Mouse (Mus musculus): Measurements from ENCODE around the gene Ube2l6. TPM values are rescaled to one million over a fixed set of nuclear protein-coding genes. Genes with fewer than 3 reads are reported as not detected.

Gene Ube2l6
- polyA plus RNA-seq, 1 experiment from 2014 or later = 36.6 TPM

- WGBS = 82% methylated on average over 1 of the region's 1 CpGs
- Histone ChIP-seq H3K36me3 (ENCODE audit: control insufficient read depth, insufficient read depth, low read length) (no peaks in the 10 kb centered on the region), H3K27ac (ENCODE audit: low read depth, low read length) (no peak overlapping the region), H3K4me3 (ENCODE audit: low read depth, low read length) (no peak overlapping the region), H3K9ac (ENCODE audit: low read length) (no peak overlapping the region), H3K4me1 (replicated peaks; ENCODE audit: control insufficient read depth, insufficient read depth, low read length) (peaks cover 3% of the 10 kb centered on the region; the same call in 1 of the 2 replicates), H3K27me3 (ENCODE audit: control insufficient read depth, insufficient read depth, low read length) (no peaks in the 10 kb centered on the region), H3K9me3 (ENCODE audit: control insufficient read depth, low read length) (no peaks in the 10 kb centered on the region), H3K4me2 (ENCODE audit: low read depth, low read length, severe bottlenecking) (no peak overlapping the region)
- DNase-seq (ENCODE audit: low spot score) (no peak), ATAC-seq (replicated peaks; ENCODE audit: low FRiP score) (no peak)
Measured at GRCm38 (mm10) chr2:84845226-84845625, 46.6 kb downstream of the Ube2l6 start.

GRCm38 (mm10) chr2:84850407-84851129, 51.9 kb downstream of the Ube2l6 start:
- H3K4me1 ChIP-seq (replicated peaks; ENCODE audit: control insufficient read depth, insufficient read depth, low read length) = peaks cover 4% of the 10 kb centered on the region

GRCm38 (mm10) chr2:84851130-84852040, 52.8 kb downstream of the Ube2l6 start:
- 30% methylated on average over 23 of the region's 23 CpGs for WGBS
- Histone ChIP-seq H3K4me3 (ENCODE audit: low read depth, low read length) (no peak overlapping the region), H3K27ac (ENCODE audit: low read depth, low read length) (no peak overlapping the region), H3K9ac (ENCODE audit: low read length) (no peak overlapping the region), H3K27me3 (ENCODE audit: control insufficient read depth, insufficient read depth, low read length) (no peaks in the 10 kb centered on the region), H3K4me2 (ENCODE audit: low read depth, low read length, severe bottlenecking) (no peak overlapping the region), H3K4me1 (replicated peaks; ENCODE audit: control insufficient read depth, insufficient read depth, low read length) (peaks cover 4% of the 10 kb centered on the region), H3K9me3 (ENCODE audit: control insufficient read depth, low read length) (no peaks in the 10 kb centered on the region), H3K36me3 (ENCODE audit: control insufficient read depth, insufficient read depth, low read length) (no peaks in the 10 kb centered on the region; the same call in 1 of the 2 replicates)
- DNase-seq (ENCODE audit: low spot score) = no peak
- ATAC-seq (replicated peaks; ENCODE audit: low FRiP score) = peak; percentile 56; the same call in 1 of the 2 replicates

More at GRCm38 (mm10) chr2:84850407-84851129, 51.9 kb downstream of the Ube2l6 start:
- H3K27me3 ChIP-seq (ENCODE audit: control insufficient read depth, insufficient read depth, low read length) = no peaks in the 10 kb centered on the region
- H3K9me3 ChIP-seq (ENCODE audit: control insufficient read depth, low read length) = no peaks in the 10 kb centered on the region
- WGBS = 63% methylated on average over 7 of the region's 7 CpGs
- H3K9ac ChIP-seq (ENCODE audit: low read length) = no peak overlapping the region
- no peak overlapping the region for H3K4me2 ChIP-seq (ENCODE audit: low read depth, low read length, severe bottlenecking)
- DNase-seq (ENCODE audit: low spot score) = no peak
- no peaks in the 10 kb centered on the region; the same call in 1 of the 2 replicates for H3K36me3 ChIP-seq (ENCODE audit: control insufficient read depth, insufficient read depth, low read length)
- no peak overlapping the region for H3K27ac ChIP-seq (ENCODE audit: low read depth, low read length)
- ATAC-seq (replicated peaks; ENCODE audit: low FRiP score) = no peak
- H3K4me3 ChIP-seq (ENCODE audit: low read depth, low read length) = no peak overlapping the region

- peak; percentile 64 for DNase-seq (ENCODE audit: low spot score)
Measured at GRCm38 (mm10) chr2:84855732-84856131, 57.1 kb downstream of the Ube2l6 start.

GRCm38 (mm10) chr2:84858551-84858950, 59.9 kb downstream of the Ube2l6 start:
- Histone ChIP-seq H3K36me3 (ENCODE audit: control insufficient read depth, insufficient read depth, low read length) (no peaks in the 10 kb centered on the region; the same call in 1 of the 2 replicates), H3K9ac (ENCODE audit: low read length) (no peak overlapping the region)
- ATAC-seq (replicated peaks; ENCODE audit: low FRiP score) = no peak

More at GRCm38 (mm10) chr2:84855732-84856131, 57.1 kb downstream of the Ube2l6 start:
- no peak overlapping the region for H3K4me3 ChIP-seq (ENCODE audit: low read depth, low read length)
- ATAC-seq (replicated peaks; ENCODE audit: low FRiP score) = peak; percentile 70
- no peak overlapping the region for H3K9ac ChIP-seq (ENCODE audit: low read length)
- 82% methylated on average over 2 of the region's 2 CpGs for WGBS
- no peaks in the 10 kb centered on the region; the same call in 1 of the 2 replicates for H3K36me3 ChIP-seq (ENCODE audit: control insufficient read depth, insufficient read depth, low read length)
- peaks cover 4% of the 10 kb centered on the region for H3K4me1 ChIP-seq (replicated peaks; ENCODE audit: control insufficient read depth, insufficient read depth, low read length)
- H3K27me3 ChIP-seq (ENCODE audit: control insufficient read depth, insufficient read depth, low read length) = no peaks in the 10 kb centered on the region
- H3K27ac ChIP-seq (ENCODE audit: low read depth, low read length) = no peak overlapping the region
- H3K4me2 ChIP-seq (ENCODE audit: low read depth, low read length, severe bottlenecking) = no peak overlapping the region
- H3K9me3 ChIP-seq (ENCODE audit: control insufficient read depth, low read length) = no peaks in the 10 kb centered on the region

More at GRCm38 (mm10) chr2:84858551-84858950, 59.9 kb downstream of the Ube2l6 start:
- H3K4me3 ChIP-seq (ENCODE audit: low read depth, low read length) = no peak overlapping the region
- H3K27me3 ChIP-seq (ENCODE audit: control insufficient read depth, insufficient read depth, low read length) = no peaks in the 10 kb centered on the region
- no peak overlapping the region for H3K4me2 ChIP-seq (ENCODE audit: low read depth, low read length, severe bottlenecking)
- H3K4me1 ChIP-seq (replicated peaks; ENCODE audit: control insufficient read depth, insufficient read depth, low read length) = no peaks in the 10 kb centered on the region
- no peak overlapping the region for H3K27ac ChIP-seq (ENCODE audit: low read depth, low read length)
- no peaks in the 10 kb centered on the region for H3K9me3 ChIP-seq (ENCODE audit: control insufficient read depth, low read length)
- 85% methylated on average over 1 of the region's 1 CpGs for WGBS
- no peak for DNase-seq (ENCODE audit: low spot score)

Other genes starting within 250 kb of the Ube2l6 start
- gene Ctnnd1, start 148.1 kb upstream of the Ube2l6 start, polyA plus RNA-seq (2014; fragmentation: Nextera tagmentation; extraction: Ambion mirVana) = 33.4 and 36.2 TPM in 2 replicates
- 0.36 and 0.77 TPM in 2 replicates for gene Btbd18, start 139.7 kb upstream of the Ube2l6 start, polyA plus RNA-seq (2014; fragmentation: Nextera tagmentation; extraction: Ambion mirVana)
- 494 and 502 TPM in 2 replicates for gene Selenoh, start 128.1 kb upstream of the Ube2l6 start, polyA plus RNA-seq (2014; fragmentation: Nextera tagmentation; extraction: Ambion mirVana)
- not detected in 2 replicates for gene Gm28635, start 120.8 kb upstream of the Ube2l6 start, polyA plus RNA-seq (2014; fragmentation: Nextera tagmentation; extraction: Ambion mirVana)
- gene Med19, start 120.4 kb upstream of the Ube2l6 start, polyA plus RNA-seq (2014; fragmentation: Nextera tagmentation; extraction: Ambion mirVana) = 68.3 and 69.2 TPM in 2 replicates
- gene Tmx2, start 119.7 kb upstream of the Ube2l6 start, polyA plus RNA-seq (2014; fragmentation: Nextera tagmentation; extraction: Ambion mirVana) = 177 and 184 TPM in 2 replicates
- 27.7 and 28.4 TPM in 2 replicates for gene Zdhhc5, start 83.6 kb upstream of the Ube2l6 start, polyA plus RNA-seq (2014; fragmentation: Nextera tagmentation; extraction: Ambion mirVana)
- 44.5 and 45.1 TPM in 2 replicates for gene Clp1, start 71.5 kb upstream of the Ube2l6 start, polyA plus RNA-seq (2014; fragmentation: Nextera tagmentation; extraction: Ambion mirVana)
- gene Ypel4, start 64.8 kb upstream of the Ube2l6 start, polyA plus RNA-seq (2014; fragmentation: Nextera tagmentation; extraction: Ambion mirVana) = 12.7 and 13.2 TPM in 2 replicates
- gene Gm19426, start 55.2 kb upstream of the Ube2l6 start, polyA plus RNA-seq (2014; fragmentation: Nextera tagmentation; extraction: Ambion mirVana) = 3.7 and 4.3 TPM in 2 replicates
- gene Serping1, start 23.4 kb upstream of the Ube2l6 start, polyA plus RNA-seq (2014; fragmentation: Nextera tagmentation; extraction: Ambion mirVana) = 30.4 and 35.7 TPM in 2 replicates
- not detected in 2 replicates for gene Smtnl1, start 23.8 kb downstream of the Ube2l6 start, polyA plus RNA-seq (2014; fragmentation: Nextera tagmentation; extraction: Ambion mirVana)
- 43.0 and 43.4 TPM in 2 replicates for gene Timm10, start 28.2 kb downstream of the Ube2l6 start, polyA plus RNA-seq (2014; fragmentation: Nextera tagmentation; extraction: Ambion mirVana)
- gene Slc43a1, start 40.0 kb downstream of the Ube2l6 start, polyA plus RNA-seq (2014; fragmentation: Nextera tagmentation; extraction: Ambion mirVana) = 22.0 and 27.5 TPM in 2 replicates
- gene Rtn4rl2, start 87.9 kb downstream of the Ube2l6 start, polyA plus RNA-seq (2014; fragmentation: Nextera tagmentation; extraction: Ambion mirVana) = 5.2 and 6.5 TPM in 2 replicates
- gene Slc43a3, start 137.8 kb downstream of the Ube2l6 start, polyA plus RNA-seq (2014; fragmentation: Nextera tagmentation; extraction: Ambion mirVana) = 18.0 and 18.2 TPM in 2 replicates
- not detected in 2 replicates for gene Prg2, start 181.6 kb downstream of the Ube2l6 start, polyA plus RNA-seq (2014; fragmentation: Nextera tagmentation; extraction: Ambion mirVana)
- gene Prg3, start 189.4 kb downstream of the Ube2l6 start, polyA plus RNA-seq (2014; fragmentation: Nextera tagmentation; extraction: Ambion mirVana) = not detected in 2 replicates
- 375 and 413 TPM in 2 replicates for gene Ssrp1, start 238.4 kb downstream of the Ube2l6 start, polyA plus RNA-seq (2014; fragmentation: Nextera tagmentation; extraction: Ambion mirVana)
- gene P2rx3, start 238.6 kb downstream of the Ube2l6 start, polyA plus RNA-seq (2014; fragmentation: Nextera tagmentation; extraction: Ambion mirVana) = 1.6 and 1.9 TPM in 2 replicates
- 10.0 and 10.2 TPM in 2 replicates for gene Tnks1bp1, start 249.2 kb downstream of the Ube2l6 start, polyA plus RNA-seq (2014; fragmentation: Nextera tagmentation; extraction: Ambion mirVana)

All from forebrain, embryonic 11.5 days (tissue).